Mouse (Mus musculus) hindbrain, postnatal 0 days (tissue): Measurements from ENCODE around the gene Olfml2b. TPM values are rescaled to one million over a fixed set of nuclear protein-coding genes. Genes with fewer than 3 reads are reported as not detected.
A peak's percentile ranks its signal among the peaks of the same experiment; 100 is the strongest.

Source experiments
- ATAC-seq: fragments of 200-750 bp; cut with Nextera tagmentation; 2 replicates; pipeline ENCODE4 v1.8.0; 2017; ENCODE audit warnings: mild to moderate bottlenecking, moderate TSS enrichment, moderate library complexity
- DNase-seq: peaks from one replicate; pipeline ENCODE4 v3.0.0-alpha.2; 2015; ENCODE audit warnings: low spot score
- H3K27ac ChIP-seq: fragments of 300-500 bp; sonication (generic); 2 replicates; pipeline ENCODE4 v1.5.1; 2014; ENCODE audit warnings: mild to moderate bottlenecking
- H3K27me3 ChIP-seq: fragments of 300-500 bp; sonication (generic); 2 replicates; pipeline ENCODE4 v1.6.1; 2014; ENCODE audit warnings: low read length, mixed read lengths; ENCODE audit not compliant: insufficient read depth
- H3K36me3 ChIP-seq: fragments of 300-500 bp; sonication (generic); 2 replicates; pipeline ENCODE4 v1.6.1; 2014; ENCODE audit warnings: low read length, mixed read lengths; ENCODE audit not compliant: insufficient read depth
- H3K4me1 ChIP-seq: fragments of 300-500 bp; sonication (generic); 2 replicates; pipeline ENCODE4 v1.6.1; 2014; ENCODE audit warnings: antibody characterized with exemption, low read length, mixed read lengths; ENCODE audit not compliant: insufficient read depth
- H3K4me2 ChIP-seq: fragments of 300-500 bp; sonication (generic); 2 replicates; pipeline ENCODE4 v1.6.1; 2014; ENCODE audit warnings: low read depth, mild to moderate bottlenecking, low read length, moderate library complexity, mixed read lengths
- H3K4me3 ChIP-seq: fragments of 300-500 bp; sonication (generic); 2 replicates; pipeline ENCODE4 v1.5.1; 2014; ENCODE audit warnings: low read length
- H3K9ac ChIP-seq: fragments of 300-500 bp; sonication (generic); replicated peaks from 2 replicates; pipeline ENCODE4 v1.6.1; 2014; ENCODE audit warnings: mild to moderate bottlenecking, low read length, moderate library complexity, mixed read lengths
- H3K9me3 ChIP-seq: fragments of 300-500 bp; sonication (generic); 2 replicates; pipeline ENCODE4 v1.6.1; 2016; ENCODE audit warnings: low read length, mixed read lengths
- CTCF ChIP-seq: IDR thresholded peaks from 2 replicates; pipeline ENCODE4 v1.5.1; 2016; ENCODE audit warnings: antibody characterized with exemption, control low read depth, low read depth
- WGBS: fragments of 180-500 bp; shearing (Covaris S2); extraction: QIAGEN DNeasy Blood & Tissue Kit; methylation state at CpG from one replicate; pipeline ENCODE4 v1.1.7; 2014; 5-methylcytosine and 5-hydroxymethylcytosine counted together
- polyA plus RNA-seq: library from polyadenylated mRNA; unstranded; fragments of >200 nt; fragmentation: Nextera tagmentation; extraction: Ambion mirVana; gene quantifications from 2 replicates; pipeline ENCODE4 v1.2.1, GENCODE M21; 2015
- total RNA-seq: library from RNA; depleted of rRNA; stranded (reverse); fragments of >200 nt; gene quantifications from 2 replicates; pipeline ENCODE4 v1.2.3, GENCODE M21; 2014; rRNA removed

The Olfml2b gene
- total and polyA plus RNA-seq, 2 experiments from 2014 or later, result 3.9 to 7.1 TPM

GRCm38 (mm10) chr1:170728524-170728923 is 84.2 kb downstream of the Olfml2b start:
- Histone ChIP-seq H3K9me3 (no peaks in the 10 kb centered on the region), H3K36me3 (no peaks in the 10 kb centered on the region), H3K9ac (no peak overlapping the region), H3K4me3 (no peak overlapping the region), H3K4me1 (no peaks in the 10 kb centered on the region), H3K27ac (peak overlapping the region; percentile 36; the same call in 1 of the 2 replicates), H3K27me3 (no peaks in the 10 kb centered on the region), H3K4me2 (no peak overlapping the region)
- ATAC-seq, result no peak
- DNase-seq, result peak; percentile 5
- WGBS, result 60% methylated on average over 6 of the region's 6 CpGs
- no peak for TF ChIP-seq CTCF

DNA sequence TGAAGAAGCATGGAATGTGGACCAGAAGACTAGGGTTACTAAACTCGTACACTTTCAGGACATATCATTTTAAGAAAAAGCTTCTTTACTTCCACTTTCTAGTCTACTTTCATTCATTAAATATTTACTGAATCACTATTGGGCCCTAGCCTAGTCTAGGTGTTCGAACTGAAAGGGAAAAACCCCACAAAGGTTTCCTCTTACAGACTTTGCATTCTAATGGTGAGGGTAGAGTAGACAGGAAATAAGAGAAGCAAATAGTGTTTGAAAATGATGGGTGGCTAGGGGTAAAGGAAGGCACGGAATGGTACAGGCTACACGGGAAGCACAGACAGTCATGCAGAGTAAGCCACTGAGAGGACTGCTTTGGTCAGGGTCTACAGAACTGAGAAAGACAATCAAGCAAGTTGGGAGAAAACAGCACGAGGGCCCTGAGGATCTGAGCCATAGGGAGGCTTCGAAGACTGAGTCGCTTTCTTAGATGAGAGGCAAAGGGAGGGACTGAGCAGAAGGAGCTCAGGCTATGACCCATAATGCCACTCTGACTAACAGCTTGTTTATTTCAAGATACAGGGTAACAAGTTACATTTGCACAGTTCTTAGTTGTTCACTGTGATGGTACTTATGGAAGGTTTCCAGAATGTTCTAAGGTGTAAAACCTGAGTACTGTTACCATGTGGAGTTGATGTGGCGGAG is 85.1 kb downstream of the Olfml2b start:
- H3K36me3 ChIP-seq, result no peaks in the 10 kb centered on the region
- H3K9ac ChIP-seq, result no peak overlapping the region
- H3K4me3 ChIP-seq, result no peak overlapping the region
- H3K4me2 ChIP-seq, result no peak overlapping the region
- TF ChIP-seq CTCF, result no peak
- DNase-seq (no peak), ATAC-seq (no peak)
- no peaks in the 10 kb centered on the region for H3K9me3 ChIP-seq
- 91% methylated on average over 8 of the region's 8 CpGs for WGBS
- no peaks in the 10 kb centered on the region for H3K27me3 ChIP-seq
- no peaks in the 10 kb centered on the region for H3K4me1 ChIP-seq
- no peak overlapping the region for H3K27ac ChIP-seq

DNA sequence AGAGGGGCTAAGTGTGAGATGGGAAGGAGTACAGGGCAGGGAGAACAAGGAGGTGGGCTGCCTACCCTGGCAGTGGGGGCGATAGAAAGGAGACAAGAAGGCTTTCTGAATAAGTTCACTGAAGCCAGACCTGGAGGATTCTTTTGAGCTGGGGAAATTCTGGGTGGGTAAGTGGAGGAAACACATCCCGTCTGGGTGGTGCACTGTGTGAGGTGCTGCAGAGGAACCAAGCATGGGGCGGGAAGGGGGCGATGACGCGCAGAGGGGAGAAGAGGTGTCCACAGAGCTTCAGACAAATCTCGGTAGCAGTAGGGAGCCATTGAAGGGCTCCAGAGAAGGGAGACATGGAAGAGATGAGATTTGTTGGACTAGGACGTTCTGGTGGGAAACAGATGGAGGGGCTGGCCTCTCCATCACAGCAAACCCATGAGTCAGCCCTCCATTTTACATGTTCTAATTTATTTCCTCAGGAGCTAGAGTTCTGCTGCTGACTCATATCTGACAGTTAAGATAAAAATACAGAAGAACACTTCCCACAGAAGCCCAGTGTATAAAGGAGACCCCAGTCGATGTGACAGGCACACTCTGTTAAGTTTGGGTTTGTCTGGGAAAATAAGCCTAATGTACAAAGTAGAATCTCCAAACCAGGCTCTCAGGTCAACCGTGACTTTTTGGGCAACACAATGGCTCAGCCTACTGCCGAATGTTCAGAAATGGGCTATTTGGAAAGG is 87.7 kb downstream of the Olfml2b start:
- no peaks in the 10 kb centered on the region for H3K27me3 ChIP-seq
- no peak overlapping the region for H3K4me3 ChIP-seq
- H3K9me3 ChIP-seq, result no peaks in the 10 kb centered on the region
- no peak for TF ChIP-seq CTCF
- ATAC-seq, result no peak
- no peak overlapping the region for H3K4me2 ChIP-seq
- H3K27ac ChIP-seq, result no peak overlapping the region
- H3K36me3 ChIP-seq, result no peaks in the 10 kb centered on the region
- no peaks in the 10 kb centered on the region for H3K4me1 ChIP-seq
- DNase-seq, result no peak
- H3K9ac ChIP-seq, result no peak overlapping the region
- 88% methylated on average over 11 of the region's 11 CpGs for WGBS

Other genes starting within 250 kb of the Olfml2b start
- gene Nos1ap, start 54.7 kb upstream of the Olfml2b start, total RNA-seq, result 10.1 and 29.9 TPM in 2 replicates
- 12.4 and 14.9 TPM in 2 replicates for gene Nos1ap, start 54.7 kb upstream of the Olfml2b start, polyA plus RNA-seq
- 15.7 and 17.8 TPM in 2 replicates for gene Atf6, start 223.2 kb downstream of the Olfml2b start, total RNA-seq
- gene Atf6, start 223.2 kb downstream of the Olfml2b start, polyA plus RNA-seq, result 6.1 and 6.3 TPM in 2 replicates
- 0.52 TPM in 1 of 2 replicates, not detected in the other for gene Gm26620, start 240.5 kb downstream of the Olfml2b start, total RNA-seq
- gene Gm26620, start 240.5 kb downstream of the Olfml2b start, polyA plus RNA-seq, result 0.86 and 1.5 TPM in 2 replicates
- gene Dusp12, start 241.0 kb downstream of the Olfml2b start, total RNA-seq, result 25.4 and 40.4 TPM in 2 replicates
- 32.0 and 34.4 TPM in 2 replicates for gene Dusp12, start 241.0 kb downstream of the Olfml2b start, polyA plus RNA-seq